Mouse (Mus musculus) CD4-positive naive resting alpha-beta T cell, adult 57 days (primary cell): ENCODE data around the gene Cyp2d22. TPM values are rescaled to one million over a fixed set of nuclear protein-coding genes. Genes with fewer than 3 reads are reported as not detected.

Source experiments
- total RNA-seq: library from RNA; stranded (reverse); gene quantifications from one replicate; pipeline ENCODE4 v1.2.4, GENCODE M21; 2023

Gene Cyp2d22
- 11.1 TPM for total RNA-seq

DNA sequence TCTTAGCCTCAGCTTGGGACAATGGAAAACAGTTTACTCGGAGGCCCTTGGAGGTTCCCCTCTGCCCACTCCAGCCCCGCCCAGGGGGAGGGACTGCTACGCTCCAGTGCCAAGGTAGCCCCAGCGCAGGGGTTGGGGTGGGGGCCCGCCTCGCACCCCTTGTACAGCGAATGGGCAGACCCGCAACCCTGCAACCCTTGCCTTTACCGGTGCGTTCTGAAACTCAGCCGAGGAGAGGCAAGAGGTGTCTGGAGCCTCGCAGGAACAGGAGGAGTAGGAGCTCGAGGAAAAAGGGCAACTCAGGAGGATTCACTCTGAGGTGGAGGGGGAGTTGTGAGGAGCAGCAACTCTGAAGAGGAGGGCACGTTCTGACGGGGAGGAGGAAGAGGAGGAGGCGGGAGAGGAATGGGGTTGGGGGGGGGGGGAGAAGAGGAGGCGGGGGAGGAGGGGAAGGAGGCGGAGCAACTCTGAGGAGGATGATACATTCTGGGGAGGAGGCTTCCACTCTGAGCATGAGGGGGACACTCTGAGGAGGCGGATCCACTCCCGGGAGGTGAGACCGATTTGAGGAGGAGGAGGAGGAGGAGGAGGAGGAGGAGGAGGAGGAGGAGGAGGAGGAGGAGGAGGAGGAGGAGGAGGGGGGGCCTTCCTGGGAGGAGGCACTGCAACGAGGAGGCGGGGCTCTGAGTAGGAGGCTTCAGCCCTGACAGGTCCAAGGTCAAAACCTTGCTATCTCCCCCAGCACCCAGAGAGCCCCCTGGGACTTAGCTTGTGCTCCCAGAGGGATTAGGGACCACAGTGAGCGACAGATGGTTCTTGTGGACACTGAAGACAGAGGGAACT, at the start of gene Cyp2d22:
Gene Cyp2d22, minus strand, starts transcription at position 390 of the 843 bp plus-strand sequence.

DNA sequence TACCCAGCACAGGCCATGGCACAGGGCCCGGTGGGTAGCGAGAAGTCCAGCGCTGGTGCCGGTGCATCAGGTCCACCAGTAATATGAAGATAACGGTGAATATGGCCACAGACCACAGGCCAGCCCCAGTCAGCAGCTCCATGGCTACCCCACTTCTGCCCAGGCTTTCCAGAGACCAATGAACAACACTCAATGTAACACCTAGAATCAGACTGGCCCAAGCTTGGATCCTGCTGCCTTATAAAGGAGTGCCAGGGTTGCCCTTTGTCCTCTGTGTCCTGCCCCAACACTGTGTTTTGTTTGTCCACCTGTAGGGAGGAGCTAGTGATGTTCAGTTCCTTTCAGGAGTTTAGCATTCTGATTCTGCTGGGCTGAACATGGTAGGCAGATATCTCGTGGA, 26.9 kb upstream of the Cyp2d22 start, which contains the start of gene Cyp2d10:
Gene Cyp2d10, minus strand, starts transcription at position 215 of the 400 bp plus-strand sequence.

DNA sequence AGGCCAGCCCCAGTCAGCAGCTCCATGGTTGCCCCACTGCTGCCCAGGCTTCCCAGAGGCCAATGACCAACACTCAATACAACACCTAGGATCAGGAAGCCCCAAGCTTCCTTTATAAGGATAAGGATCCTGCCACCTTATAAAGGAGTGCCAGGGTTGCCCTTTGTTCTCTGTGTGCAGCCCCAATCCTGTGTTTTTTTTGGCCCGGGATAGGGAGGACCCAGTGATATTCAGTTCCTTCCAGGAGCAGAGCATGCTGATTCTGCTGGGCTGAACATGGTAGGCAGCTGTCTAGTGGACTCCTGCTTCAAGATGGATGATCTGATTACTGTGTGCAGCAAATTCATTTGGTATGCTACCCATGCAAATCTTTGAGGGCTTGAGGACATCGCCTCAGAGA, 13.9 kb upstream of the Cyp2d22 start, which contains the start of gene Cyp2d11:
Gene Cyp2d11, minus strand, starts transcription at position 101 of the 400 bp plus-strand sequence.

DNA sequence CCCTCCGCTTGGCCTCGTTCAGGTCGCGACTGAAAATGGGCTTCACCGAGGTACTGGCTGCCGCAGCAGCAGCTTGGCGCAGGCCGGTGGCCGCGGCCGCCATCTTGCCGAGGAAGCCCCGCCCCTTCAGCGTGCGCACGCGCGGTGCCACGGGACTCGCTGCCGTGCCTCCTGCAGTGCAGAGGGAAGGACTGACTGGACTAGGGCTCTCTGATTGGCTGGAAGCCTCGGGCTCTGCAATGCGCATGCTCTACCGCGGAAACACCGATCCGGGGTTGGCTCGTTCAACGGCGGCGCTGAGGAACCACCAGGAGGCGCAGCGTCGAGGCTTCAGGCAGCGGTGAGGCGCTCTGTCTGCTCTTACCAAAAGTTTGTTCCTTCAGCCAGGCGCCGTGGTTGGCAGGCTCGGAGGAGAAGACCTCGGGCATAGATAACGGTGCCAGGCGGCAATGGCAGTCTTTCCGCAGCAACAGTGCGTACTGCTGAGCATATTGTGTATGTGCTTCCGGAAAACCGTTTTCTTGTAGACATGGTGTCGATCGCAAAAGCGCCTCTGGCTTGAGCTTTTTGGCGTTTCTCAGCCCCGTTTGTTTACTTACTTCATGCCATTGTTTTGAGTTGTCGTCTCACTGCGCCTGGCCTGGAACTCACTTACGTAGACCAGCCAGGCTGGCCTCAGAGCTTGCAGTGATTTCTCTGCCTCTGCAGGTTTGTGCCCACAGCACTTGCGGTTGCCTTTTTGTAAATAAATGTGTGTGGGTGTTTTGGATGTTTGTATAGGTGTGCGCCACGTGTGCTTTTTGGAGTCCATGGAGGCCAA, 25.7 kb downstream of the Cyp2d22 start, which contains the start of gene Ndufa6:
Gene Ndufa6, minus strand, starts transcription at position 197 of the 820 bp plus-strand sequence.

DNA sequence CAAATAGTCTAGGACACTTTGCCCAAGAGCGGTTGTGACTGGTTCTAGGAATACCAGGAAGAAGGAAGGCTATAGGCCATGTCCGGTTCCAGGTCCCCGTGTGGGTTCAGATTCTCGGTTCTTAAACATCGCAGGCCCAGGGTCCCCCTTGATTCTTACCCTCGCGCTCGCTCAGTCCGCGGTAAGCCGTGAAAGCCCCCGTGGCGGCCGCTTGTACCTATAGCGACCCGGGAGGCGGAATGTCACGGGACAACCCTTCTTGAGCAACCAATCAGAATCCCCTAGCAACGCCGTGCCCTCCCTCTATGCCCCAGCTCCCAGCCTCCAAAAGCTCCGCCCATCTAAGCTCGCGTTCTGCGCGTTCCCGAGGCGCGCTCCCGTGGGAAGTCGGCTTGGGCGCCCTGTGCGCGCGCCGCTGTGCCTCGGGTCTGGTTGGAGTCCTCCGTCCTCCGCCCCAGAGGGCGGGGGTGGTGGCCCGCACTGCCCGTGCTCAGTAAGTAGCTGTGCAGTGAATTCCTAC, 41.4 kb downstream of the Cyp2d22 start, which contains the start of the genes Naga, Pheta2 and Smdt1:
Gene Naga, minus strand, starts transcription at position 333 of the 520 bp plus-strand sequence.
Gene Pheta2, plus strand, starts transcription at position 350 of the 520 bp plus-strand sequence.
Gene Smdt1, plus strand, starts transcription at position 367 of the 520 bp plus-strand sequence.

Other genes starting within 250 kb of the Cyp2d22 start
- 211 TPM for gene Srebf2, start 233.1 kb downstream of the Cyp2d22 start, total RNA-seq
- gene Shisa8, start 167.4 kb downstream of the Cyp2d22 start, total RNA-seq = not detected
- 9.7 TPM for gene Tnfrsf13c, start 155.9 kb downstream of the Cyp2d22 start, total RNA-seq
- not detected for gene Cenpm, start 135.5 kb downstream of the Cyp2d22 start, total RNA-seq
- not detected for gene 1500009C09Rik, start 127.9 kb downstream of the Cyp2d22 start, total RNA-seq
- gene Sept3, start 105.4 kb downstream of the Cyp2d22 start, total RNA-seq = not detected
- gene Wbp2nl, start 81.3 kb downstream of the Cyp2d22 start, total RNA-seq = not detected
- 56.1 TPM for gene Naga, start 41.3 kb downstream of the Cyp2d22 start, total RNA-seq
- gene Pheta2, start 41.3 kb downstream of the Cyp2d22 start, total RNA-seq = 0.27 TPM
- 91.4 TPM for gene Smdt1, start 41.3 kb downstream of the Cyp2d22 start, total RNA-seq
- gene Ndufa6, start 25.9 kb downstream of the Cyp2d22 start, total RNA-seq = 113 TPM
- not detected for gene Cyp2d11, start 13.8 kb upstream of the Cyp2d22 start, total RNA-seq
- gene Cyp2d10, start 26.9 kb upstream of the Cyp2d22 start, total RNA-seq = not detected
- gene Cyp2d9, start 53.2 kb upstream of the Cyp2d22 start, total RNA-seq = not detected
- gene Cyp2d12, start 174.8 kb upstream of the Cyp2d22 start, total RNA-seq = not detected
- gene Cyp2d34, start 240.7 kb upstream of the Cyp2d22 start, total RNA-seq = not detected